Mouse (Mus musculus) cortical plate, adult 2 months (tissue): ENCODE measurements at regions not wholly inside any gene's neighbourhood (a gene's known extent, or its start where the extent isn't known, plus 50 kb on each side); places are given as distances from the start of the nearest gene placed in this dataset.

ENCODE experiments used
- H3K27ac ChIP-seq: fragments of 200-500 bp; 2 replicates; pipeline ENCODE4 v1.5.1; 2012; ENCODE audit warnings: low read length, control low read depth, inconsistent platforms; ENCODE audit not compliant: insufficient read depth
- H3K4me1 ChIP-seq: fragments of 200-500 bp; 2 replicates; pipeline ENCODE4 v1.6.1; 2011; ENCODE audit warnings: low read length; ENCODE audit not compliant: control insufficient read depth, insufficient read depth
- H3K4me3 ChIP-seq: fragments of 200-500 bp; 2 replicates; pipeline ENCODE4 v1.5.1; 2011; ENCODE audit warnings: mild to moderate bottlenecking, low read length, control low read depth; ENCODE audit not compliant: insufficient read depth
- CTCF ChIP-seq: fragments of 200-500 bp; IDR thresholded peaks from 2 replicates; pipeline ENCODE4 v1.5.1; 2011; ENCODE audit warnings: mild to moderate bottlenecking, control low read depth, low read length; ENCODE audit not compliant: insufficient read depth; ENCODE audit errors: extremely low read depth
- POLR2A ChIP-seq: fragments of 200-500 bp; IDR thresholded peaks from 2 replicates; pipeline ENCODE4 v1.6.1; 2011; ENCODE audit warnings: mild to moderate bottlenecking, low read length, control low read depth; ENCODE audit not compliant: insufficient read depth; ENCODE audit errors: extremely low read depth

- H3K4me1 ChIP-seq: no peaks in the 10 kb centered on the region
- H3K27ac ChIP-seq: no peak overlapping the region
- no peak overlapping the region for H3K4me3 ChIP-seq
- no peak for TF ChIP-seq POLR2A
- TF ChIP-seq CTCF: no peak
Measured at GRCm38 (mm10) chr2:45693291-45694020, 576.3 kb upstream of the Zeb2 start.

- Histone ChIP-seq H3K4me3 (no peak overlapping the region), H3K4me1 (no peaks in the 10 kb centered on the region), H3K27ac (no peak overlapping the region)
- TF ChIP-seq POLR2A (no peak), CTCF (no peak)
Measured at GRCm38 (mm10) chr2:45692819-45693218, 575.6 kb upstream of the Zeb2 start.

GRCm38 (mm10) chr2:45688996-45689395 is 571.8 kb upstream of the Zeb2 start:
- Histone ChIP-seq H3K4me1 (no peaks in the 10 kb centered on the region), H3K27ac (no peak overlapping the region), H3K4me3 (no peak overlapping the region)
- TF ChIP-seq POLR2A (no peak), CTCF (no peak)

GRCm38 (mm10) chr2:45681251-45681650 is 564.1 kb upstream of the Zeb2 start:
- TF ChIP-seq POLR2A (no peak), CTCF (no peak)
- Histone ChIP-seq H3K27ac (no peak overlapping the region), H3K4me1 (no peaks in the 10 kb centered on the region), H3K4me3 (no peak overlapping the region)

GRCm38 (mm10) chr2:45679101-45679895 is 562.1 kb upstream of the Zeb2 start:
- TF ChIP-seq CTCF (no peak), POLR2A (no peak)
- Histone ChIP-seq H3K4me3 (no peak overlapping the region), H3K27ac (no peak overlapping the region)

GRCm38 (mm10) chr2:45678685-45679084 is 561.5 kb upstream of the Zeb2 start:
- Histone ChIP-seq H3K27ac (no peak overlapping the region), H3K4me3 (no peak overlapping the region), H3K4me1 (no peaks in the 10 kb centered on the region)
- TF ChIP-seq CTCF (no peak), POLR2A (no peak)

More at GRCm38 (mm10) chr2:45679101-45679895, 562.1 kb upstream of the Zeb2 start:
- no peaks in the 10 kb centered on the region for H3K4me1 ChIP-seq

- Histone ChIP-seq H3K4me3 (no peak overlapping the region), H3K27ac (no peak overlapping the region), H3K4me1 (no peaks in the 10 kb centered on the region)
- TF ChIP-seq CTCF (no peak), POLR2A (no peak)
Measured at GRCm38 (mm10) chr2:45675776-45676175, 558.6 kb upstream of the Zeb2 start.

GRCm38 (mm10) chr2:45656011-45656410 is 538.8 kb upstream of the Zeb2 start:
- no peak for TF ChIP-seq CTCF
- TF ChIP-seq POLR2A: no peak
- Histone ChIP-seq H3K27ac (no peak overlapping the region), H3K4me1 (no peaks in the 10 kb centered on the region), H3K4me3 (no peak overlapping the region)

GRCm38 (mm10) chr2:45654693-45655092 is 537.5 kb upstream of the Zeb2 start:
- TF ChIP-seq CTCF: no peak
- no peak for TF ChIP-seq POLR2A
- no peaks in the 10 kb centered on the region for H3K4me1 ChIP-seq

GRCm38 (mm10) chr2:45652977-45653376 is 535.8 kb upstream of the Zeb2 start:
- H3K4me3 ChIP-seq: no peak overlapping the region
- TF ChIP-seq POLR2A: no peak
- no peak for TF ChIP-seq CTCF
- H3K27ac ChIP-seq: no peak overlapping the region
- H3K4me1 ChIP-seq: no peaks in the 10 kb centered on the region

More at GRCm38 (mm10) chr2:45654693-45655092, 537.5 kb upstream of the Zeb2 start:
- Histone ChIP-seq H3K4me3 (no peak overlapping the region), H3K27ac (no peak overlapping the region)
